Mouse (Mus musculus) stomach, embryonic 15.5 days (tissue): ENCODE results near the gene Syt13. TPM values are rescaled to one million over a fixed set of nuclear protein-coding genes. Genes with fewer than 3 reads are reported as not detected.

Experiments used
- ATAC-seq: fragments of 200-750 bp; cut with Nextera tagmentation; 2 replicates; pipeline ENCODE4 v1.8.0; 2017; ENCODE audit warnings: low read depth, moderate number of reproducible peaks, moderate TSS enrichment; ENCODE audit not compliant: insufficient read depth, low FRiP score
- H3K27ac ChIP-seq: fragments of 300-500 bp; sonication (generic); 2 replicates; pipeline ENCODE4 v1.5.1; 2015; ENCODE audit warnings: mild to moderate bottlenecking, inconsistent platforms
- H3K27me3 ChIP-seq: fragments of 300-500 bp; sonication (generic); replicated peaks from 2 replicates; pipeline ENCODE4 v1.6.1; 2015; ENCODE audit warnings: inconsistent platforms
- H3K36me3 ChIP-seq: fragments of 300-500 bp; sonication (generic); 2 replicates; pipeline ENCODE4 v1.6.1; 2015; ENCODE audit warnings: inconsistent platforms
- H3K4me1 ChIP-seq: fragments of 300-500 bp; sonication (generic); 2 replicates; pipeline ENCODE4 v1.6.1; 2015; ENCODE audit warnings: inconsistent platforms
- H3K4me2 ChIP-seq: fragments of 300-500 bp; sonication (generic); 2 replicates; pipeline ENCODE4 v1.6.1; 2015; ENCODE audit warnings: mild to moderate bottlenecking, inconsistent platforms
- H3K4me3 ChIP-seq: fragments of 300-500 bp; sonication (generic); replicated peaks from 2 replicates; pipeline ENCODE4 v1.5.1; 2015; ENCODE audit warnings: inconsistent platforms
- H3K9ac ChIP-seq: fragments of 300-500 bp; sonication (generic); 2 replicates; pipeline ENCODE4 v1.6.1; 2015; ENCODE audit warnings: inconsistent platforms
- H3K9me3 ChIP-seq: fragments of 300-500 bp; sonication (generic); 2 replicates; pipeline ENCODE4 v1.6.1; 2016; ENCODE audit warnings: inconsistent platforms
- WGBS: fragments of 180-500 bp; shearing (Covaris S2); methylation state at CpG from one replicate; pipeline ENCODE4 v1.1.7; 2015; 5-methylcytosine and 5-hydroxymethylcytosine counted together
- polyA plus RNA-seq: library from polyadenylated mRNA; unstranded; fragments of >200 nt; fragmentation: Nextera tagmentation; extraction: Ambion mirVana; gene quantifications from 2 replicates; pipeline ENCODE4 v1.2.1, GENCODE M21; 2015

The Syt13 gene
- polyA plus RNA-seq, 1 experiment from 2014 or later, result 10.4 TPM

DNA sequence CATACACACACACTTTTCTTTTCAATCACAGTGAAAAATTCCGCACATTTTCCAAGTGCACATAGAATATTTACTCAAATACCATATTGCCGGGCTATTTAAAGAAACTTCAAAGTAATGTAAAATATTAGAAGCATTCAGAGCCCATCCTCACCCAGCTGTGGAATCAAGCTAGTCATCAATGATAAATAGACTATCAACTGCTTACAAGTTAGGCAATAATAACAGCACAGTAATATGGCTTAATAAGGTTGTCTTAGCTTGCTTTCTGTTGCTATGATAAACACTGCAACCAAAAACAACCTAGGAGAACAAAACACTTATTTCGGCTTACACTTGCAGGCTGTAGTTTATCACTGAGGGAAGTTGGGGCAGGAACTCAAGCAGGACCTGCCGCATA lies 22.4 kb upstream of the Syt13 start:
- Histone ChIP-seq H3K4me1 (no peaks in the 10 kb centered on the region), H3K27ac (no peak overlapping the region), H3K4me3 (no peak overlapping the region), H3K4me2 (no peak overlapping the region), H3K9ac (no peak overlapping the region), H3K27me3 (no peaks in the 10 kb centered on the region), H3K36me3 (no peaks in the 10 kb centered on the region), H3K9me3 (no peaks in the 10 kb centered on the region)
- no peak for ATAC-seq
- 73% methylated on average over 4 of the region's 4 CpGs for WGBS

DNA sequence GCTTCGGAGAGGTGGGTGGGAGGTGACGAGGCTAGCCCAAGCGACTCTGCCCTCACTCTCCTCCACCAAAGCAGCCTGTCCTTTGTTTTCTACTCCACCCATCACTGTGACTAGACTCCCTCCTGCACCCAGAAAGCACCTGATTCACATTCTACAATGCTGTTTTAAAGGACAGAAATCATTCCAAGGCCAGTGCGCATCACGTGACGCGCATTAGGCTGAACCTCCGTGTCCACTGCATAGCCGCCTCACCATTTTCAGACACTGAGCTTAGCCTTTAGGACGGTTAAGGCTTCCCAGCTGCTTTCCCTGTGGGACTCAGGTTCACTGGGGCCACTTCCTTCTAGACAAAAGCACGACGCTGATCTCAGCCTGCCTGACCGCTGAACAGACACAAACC lies 11.2 kb upstream of the Syt13 start:
- no peak overlapping the region for H3K4me3 ChIP-seq
- 77% methylated on average over 13 of the region's 13 CpGs for WGBS

DNA sequence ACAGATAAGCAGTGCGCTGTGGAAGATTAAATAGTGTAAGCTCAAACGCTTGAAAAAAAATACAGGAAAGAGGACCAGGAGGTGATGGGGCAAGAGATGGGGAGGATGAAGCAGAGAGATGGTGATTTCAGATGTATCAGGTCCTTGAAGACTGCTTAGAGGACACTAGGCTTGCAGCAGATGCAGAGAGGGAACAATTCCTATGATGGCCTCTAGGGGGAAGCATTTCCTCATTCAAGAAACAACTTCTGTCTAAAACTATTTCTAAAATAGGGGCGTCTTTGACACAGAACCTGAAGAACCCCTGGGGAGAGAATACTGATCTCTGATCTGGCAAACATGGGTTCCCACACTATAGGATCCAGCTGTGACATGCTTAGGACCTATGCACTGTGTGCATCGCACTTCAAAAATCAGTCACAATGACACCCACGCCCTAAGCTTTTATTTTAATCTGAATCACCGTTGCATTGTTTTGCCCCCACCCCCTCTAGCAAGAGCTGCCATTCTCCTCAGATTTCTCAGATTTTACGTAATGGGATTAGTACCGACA lies 10.5 kb upstream of the Syt13 start:
- Histone ChIP-seq H3K36me3 (no peaks in the 10 kb centered on the region), H3K9me3 (no peaks in the 10 kb centered on the region), H3K4me3 (no peak overlapping the region), H3K27ac (no peak overlapping the region), H3K9ac (no peak overlapping the region), H3K4me1 (no peaks in the 10 kb centered on the region), H3K27me3 (0 out of 2 replicates have a peak, but pooled peaks cover 5% of the 10 kb centered on the region), H3K4me2 (no peak overlapping the region)
- 23% methylated on average over 8 of the region's 8 CpGs for WGBS
- no peak for ATAC-seq

More for the DNA sequence above, 11.2 kb upstream of the Syt13 start:
- Histone ChIP-seq H3K9ac (no peak overlapping the region), H3K27me3 (0 out of 2 replicates have a peak, but pooled peaks cover 5% of the 10 kb centered on the region), H3K36me3 (no peaks in the 10 kb centered on the region), H3K9me3 (no peaks in the 10 kb centered on the region), H3K27ac (no peak overlapping the region), H3K4me2 (no peak overlapping the region), H3K4me1 (no peaks in the 10 kb centered on the region)
- ATAC-seq, result no peak

DNA sequence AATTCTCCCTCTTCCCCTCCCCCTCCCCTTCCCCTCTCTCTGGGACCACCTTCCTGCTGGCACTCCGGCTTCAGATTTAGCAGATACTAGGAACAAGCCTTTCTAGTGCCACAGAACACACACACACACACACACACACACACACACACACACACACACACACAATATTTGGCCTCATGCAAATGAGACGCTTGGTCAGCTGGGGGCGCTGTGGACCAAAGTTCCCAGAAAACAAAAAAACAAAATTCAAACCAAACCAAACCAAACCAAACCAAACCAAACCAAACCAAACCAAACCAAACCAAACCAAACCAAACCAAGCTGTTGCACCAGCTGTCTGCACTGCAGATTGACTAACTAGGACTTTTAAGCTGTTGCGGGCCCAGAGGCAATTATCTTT lies 4.5 kb upstream of the Syt13 start:
- 73% methylated on average over 4 of the region's 4 CpGs for WGBS
- Histone ChIP-seq H3K9ac (no peak overlapping the region), H3K27me3 (peaks cover 6% of the 10 kb centered on the region; the same call in 1 of the 2 replicates), H3K36me3 (no peaks in the 10 kb centered on the region), H3K27ac (no peak overlapping the region), H3K4me3 (no peak overlapping the region), H3K4me1 (peaks cover 4% of the 10 kb centered on the region), H3K9me3 (no peaks in the 10 kb centered on the region), H3K4me2 (no peak overlapping the region)
- ATAC-seq, result no peak

DNA sequence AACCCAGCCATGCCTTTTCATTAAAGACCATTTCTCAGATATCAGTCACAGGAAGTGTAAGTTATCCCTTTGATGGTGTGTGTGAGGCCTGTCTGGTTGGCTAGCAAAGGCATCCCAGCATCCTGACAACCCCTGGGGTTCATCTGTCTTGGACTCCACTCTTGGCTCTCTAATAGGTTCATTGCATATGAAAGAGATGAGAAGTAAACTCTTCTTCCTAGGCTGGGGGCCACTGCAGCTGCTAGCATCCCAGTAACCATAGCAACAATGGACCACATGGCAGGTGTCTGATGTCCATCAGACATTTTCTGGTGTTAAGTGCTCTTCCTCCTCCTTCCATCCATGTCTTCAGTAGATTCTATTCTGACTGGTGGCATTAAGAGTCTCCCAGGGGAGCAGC lies 2.6 kb upstream of the Syt13 start:
- Histone ChIP-seq H3K27ac (no peak overlapping the region), H3K27me3 (peaks cover 11% of the 10 kb centered on the region; the same call in 1 of the 2 replicates), H3K4me3 (no peak overlapping the region), H3K36me3 (no peaks in the 10 kb centered on the region), H3K4me2 (no peak overlapping the region), H3K4me1 (peaks cover 14% of the 10 kb centered on the region), H3K9me3 (no peaks in the 10 kb centered on the region), H3K9ac (no peak overlapping the region)
- ATAC-seq, result no peak

DNA sequence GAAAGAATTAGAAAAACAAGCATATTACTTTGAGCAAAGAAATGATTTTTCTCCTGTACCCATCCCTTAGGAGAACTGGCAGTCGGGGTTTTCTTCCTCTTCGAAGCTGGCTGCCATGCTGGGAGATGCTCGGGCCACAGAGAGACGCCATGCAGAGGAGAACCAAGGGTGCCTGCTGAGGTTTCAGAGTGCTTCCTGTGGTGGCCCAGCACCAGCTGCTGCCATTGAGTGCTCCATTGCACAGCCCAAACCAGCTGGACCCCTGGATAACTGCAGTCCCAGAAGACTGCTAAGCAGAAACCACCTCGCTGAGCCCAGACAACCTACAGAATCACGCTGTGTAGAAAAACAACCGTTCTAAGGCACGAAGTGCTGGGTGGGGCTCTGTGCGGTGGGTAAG lies 1.6 kb upstream of the Syt13 start:
- no peaks in the 10 kb centered on the region for H3K9me3 ChIP-seq
- H3K4me2 ChIP-seq, result no peak overlapping the region
- no peaks in the 10 kb centered on the region for H3K36me3 ChIP-seq
- H3K27ac ChIP-seq, result no peak overlapping the region
- peaks cover 11% of the 10 kb centered on the region; the same call in 1 of the 2 replicates for H3K27me3 ChIP-seq
- no peak overlapping the region for H3K9ac ChIP-seq
- H3K4me1 ChIP-seq, result peaks cover 14% of the 10 kb centered on the region
- no peak for ATAC-seq
- H3K4me3 ChIP-seq, result no peak overlapping the region
- 15% methylated on average over 9 of the region's 9 CpGs for WGBS

DNA sequence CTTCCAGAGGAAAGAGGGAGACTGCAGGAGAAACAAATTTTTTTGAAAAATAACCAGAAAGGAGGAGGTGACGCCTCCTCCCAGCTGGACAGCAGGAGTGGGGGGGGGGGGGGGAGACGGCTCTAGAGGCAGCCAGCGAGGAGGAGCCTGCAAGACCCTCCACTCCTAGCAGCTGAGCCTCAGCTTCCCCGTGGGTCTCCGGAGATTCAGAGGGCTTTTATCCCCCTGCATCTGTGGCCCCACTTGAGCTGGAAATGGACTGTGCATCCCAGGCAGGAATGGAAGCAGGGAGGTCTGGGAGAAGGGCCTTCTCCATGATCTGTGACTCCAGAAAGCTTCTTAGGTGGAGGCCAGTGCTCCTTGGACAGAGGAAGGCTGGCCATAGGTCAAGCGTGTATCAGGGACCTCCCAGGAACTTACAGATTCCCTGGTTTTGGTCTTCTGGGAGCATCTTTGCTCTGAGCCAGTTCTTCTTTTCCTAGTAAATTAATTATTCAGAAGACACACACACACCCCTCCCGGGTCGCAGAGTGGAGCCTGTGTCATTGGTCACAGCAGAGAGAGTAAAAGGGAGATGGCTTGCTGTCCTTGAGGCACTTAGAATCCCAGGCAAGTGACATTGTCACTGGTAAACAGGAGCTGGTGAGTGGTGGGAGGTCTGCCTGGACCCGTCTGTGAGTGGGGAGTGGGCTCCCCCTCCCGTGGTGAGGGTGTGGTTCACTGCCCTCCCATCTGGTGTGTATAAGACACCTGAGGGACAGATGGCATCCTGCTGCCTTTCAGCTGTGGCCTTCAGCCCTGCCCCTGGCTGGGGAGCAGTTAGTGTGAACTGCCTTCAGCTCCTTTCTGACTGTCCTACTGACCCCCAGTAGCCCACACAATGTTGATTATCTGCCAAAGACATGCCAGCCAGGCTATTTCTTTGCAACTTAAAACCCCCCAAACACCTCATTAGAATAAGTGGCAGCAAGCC lies 1.0 kb downstream of the Syt13 start:
- Histone ChIP-seq H3K36me3 (no peaks in the 10 kb centered on the region), H3K27me3 (peaks cover 11% of the 10 kb centered on the region; the same call in 1 of the 2 replicates), H3K4me2 (peak overlapping the region; percentile 90), H3K4me3 (peak overlapping the region; percentile 48), H3K27ac (no peak overlapping the region), H3K9ac (no peak overlapping the region), H3K9me3 (no peaks in the 10 kb centered on the region), H3K4me1 (peaks cover 14% of the 10 kb centered on the region)
- 10% methylated on average over 10 of the region's 10 CpGs for WGBS
- no peak for ATAC-seq

DNA sequence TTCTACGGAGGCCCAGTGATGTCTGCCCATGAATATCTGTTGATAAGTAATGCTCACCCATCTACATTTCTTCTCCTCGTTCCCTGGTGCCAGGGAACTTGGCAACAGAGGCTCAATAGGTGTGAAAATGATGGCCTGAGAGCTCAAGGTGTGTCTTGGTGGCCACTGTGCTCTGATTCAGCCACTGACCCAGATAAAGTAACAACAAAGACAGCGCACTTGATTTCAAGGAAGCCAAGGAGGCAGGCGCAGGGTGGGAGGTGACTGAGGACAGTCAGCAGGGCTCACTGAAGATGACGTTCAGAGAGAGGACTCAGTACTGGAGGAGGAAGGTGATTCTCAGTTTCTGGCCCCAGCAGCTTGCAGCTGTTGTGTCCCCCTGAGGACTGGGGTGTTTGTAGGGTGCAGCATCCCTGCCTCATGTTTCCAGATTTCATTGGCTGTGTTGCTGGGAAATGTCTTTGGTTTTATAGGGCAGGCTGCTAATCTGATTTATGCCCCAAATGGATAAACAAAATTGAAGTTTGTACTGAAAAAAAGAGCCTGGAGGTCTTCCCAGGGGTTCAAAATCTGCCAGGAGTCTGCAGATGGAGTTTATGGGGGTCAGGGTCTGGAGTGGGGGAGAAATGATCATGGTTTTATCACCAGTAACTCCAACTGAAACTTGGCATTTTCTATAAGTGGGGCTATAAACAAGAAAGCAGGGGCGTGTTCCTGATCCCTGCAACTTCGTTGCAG lies 2.7 kb downstream of the Syt13 start:
- WGBS, result 45% methylated on average over 7 of the region's 7 CpGs
- Histone ChIP-seq H3K4me3 (no peak overlapping the region), H3K27me3 (peaks cover 11% of the 10 kb centered on the region; the same call in 1 of the 2 replicates), H3K27ac (0 out of 2 replicates have a peak overlapping the region, but pooled peaks have one; percentile 37), H3K36me3 (no peaks in the 10 kb centered on the region), H3K9ac (no peak overlapping the region), H3K9me3 (no peaks in the 10 kb centered on the region), H3K4me1 (peaks cover 14% of the 10 kb centered on the region), H3K4me2 (no peak overlapping the region)
- ATAC-seq, result no peak

DNA sequence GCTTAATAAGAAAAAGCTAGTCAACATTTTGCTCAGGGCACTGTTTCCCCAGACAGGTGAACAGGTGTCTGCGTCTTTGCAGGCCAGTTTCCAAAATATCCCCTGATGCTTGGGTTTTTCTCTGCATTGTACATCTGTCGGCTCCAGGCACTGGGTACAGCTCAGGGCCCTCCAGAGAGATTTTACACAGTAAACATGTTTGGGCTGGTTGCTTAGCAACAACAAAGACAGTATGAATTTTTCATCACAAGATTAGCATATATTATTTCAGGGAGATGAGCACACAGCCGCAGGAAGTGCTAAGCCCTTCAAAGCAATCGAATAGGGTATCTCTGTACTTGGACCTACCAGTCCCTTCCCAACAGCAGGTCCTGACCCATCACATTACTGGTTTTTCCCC lies 5.8 kb downstream of the Syt13 start:
- 75% methylated on average over 4 of the region's 4 CpGs for WGBS
- Histone ChIP-seq H3K27me3 (0 out of 2 replicates have a peak, but pooled peaks cover 4% of the 10 kb centered on the region), H3K36me3 (no peaks in the 10 kb centered on the region), H3K4me2 (no peak overlapping the region), H3K4me3 (no peak overlapping the region), H3K4me1 (peaks cover 6% of the 10 kb centered on the region; the same call in 1 of the 2 replicates), H3K27ac (no peak overlapping the region), H3K9me3 (no peaks in the 10 kb centered on the region), H3K9ac (no peak overlapping the region)
- no peak for ATAC-seq

DNA sequence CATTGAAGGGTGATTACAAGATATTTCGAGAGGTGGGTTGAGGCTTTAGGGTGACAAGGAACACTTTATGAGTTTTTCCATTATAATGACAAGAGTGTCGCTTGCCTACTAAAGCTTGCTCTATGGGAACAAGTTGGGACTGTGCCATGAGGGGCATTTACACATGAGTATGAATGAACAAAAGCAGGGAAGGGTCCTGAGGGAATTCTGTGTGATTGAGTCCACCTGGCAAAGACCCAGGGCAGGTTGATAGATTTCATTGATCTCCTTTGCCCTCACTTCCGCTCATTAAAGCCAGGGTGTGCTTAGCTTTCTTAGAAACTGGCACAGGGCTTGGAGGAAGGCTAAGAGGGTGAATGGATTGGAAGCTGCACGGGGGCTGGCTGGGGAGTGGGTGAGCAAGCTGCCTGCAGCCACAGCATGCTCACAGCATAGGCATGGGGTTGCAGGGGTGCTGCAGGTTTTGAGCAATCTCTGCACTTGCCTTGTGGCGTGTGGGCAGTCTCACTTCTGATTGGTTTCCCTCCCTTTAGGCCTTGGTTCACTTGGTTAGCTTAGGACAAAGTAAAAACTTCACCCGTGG lies 9.9 kb downstream of the Syt13 start:
- H3K9ac ChIP-seq, result no peak overlapping the region
- no peak for ATAC-seq
- no peak overlapping the region for H3K4me3 ChIP-seq
- H3K27me3 ChIP-seq, result no peaks in the 10 kb centered on the region
- H3K36me3 ChIP-seq, result no peaks in the 10 kb centered on the region
- no peaks in the 10 kb centered on the region for H3K4me1 ChIP-seq
- no peak overlapping the region for H3K27ac ChIP-seq
- no peak overlapping the region for H3K4me2 ChIP-seq
- 62% methylated on average over 6 of the region's 6 CpGs for WGBS
- no peaks in the 10 kb centered on the region for H3K9me3 ChIP-seq

DNA sequence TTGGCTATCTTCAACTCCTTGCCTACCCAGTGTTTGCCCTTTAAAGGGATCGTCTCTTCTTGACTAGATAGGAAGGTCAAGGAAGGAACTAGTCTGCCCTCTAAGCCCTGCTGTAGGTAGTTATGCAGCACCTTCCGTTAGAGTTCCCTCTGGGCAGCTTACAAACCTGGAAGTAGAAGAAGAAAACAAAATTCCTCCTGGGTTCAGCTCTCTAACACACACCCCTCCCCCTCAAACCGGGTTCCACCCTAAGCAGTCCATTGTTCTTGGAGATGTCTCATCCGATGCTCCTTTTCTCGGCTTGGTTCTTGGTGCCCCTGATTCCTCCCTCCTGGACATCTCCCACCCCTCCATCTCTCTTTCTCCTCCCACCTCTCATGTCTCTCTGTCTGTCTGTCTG lies 14.8 kb downstream of the Syt13 start:
- peaks cover 6% of the 10 kb centered on the region; the same call in 1 of the 2 replicates for H3K4me1 ChIP-seq
- no peak for ATAC-seq
- no peak overlapping the region for H3K9ac ChIP-seq
- H3K4me2 ChIP-seq, result no peak overlapping the region
- H3K4me3 ChIP-seq, result no peak overlapping the region
- H3K36me3 ChIP-seq, result no peaks in the 10 kb centered on the region
- H3K9me3 ChIP-seq, result no peaks in the 10 kb centered on the region
- WGBS, result 77% methylated on average over 5 of the region's 5 CpGs
- no peak overlapping the region for H3K27ac ChIP-seq
- no peaks in the 10 kb centered on the region for H3K27me3 ChIP-seq
